Mouse (Mus musculus) spleen, postnatal 36 days (tissue): ENCODE measurements around the gene Gal3st2b.
"Not testable (repeated sequence)": the region's sequence is repeated elsewhere in the genome, so short reads cannot be mapped to it uniquely, and the experiment has no call there.

Experiments
- DNase-seq, 2 experiments: peaks; one replicate each; pipeline ENCODE4 v3.0.0; 2022; ENCODE audit warnings: low spot score in 2 of 2, mixed read lengths in 1 of 2

The Gal3st2b gene

GRCm38 (mm10) chr1:93918011-93918410 lies at the start of gene Gal3st2b:
Gene Gal3st2b, plus strand, starts transcription at chr1:93918311.
- DNase-seq = not testable (repeated sequence)

- DNase-seq = not testable (repeated sequence)
Measured at GRCm38 (mm10) chr1:93871594-93872105, 46.5 kb upstream of the Gal3st2b start.

DNA sequence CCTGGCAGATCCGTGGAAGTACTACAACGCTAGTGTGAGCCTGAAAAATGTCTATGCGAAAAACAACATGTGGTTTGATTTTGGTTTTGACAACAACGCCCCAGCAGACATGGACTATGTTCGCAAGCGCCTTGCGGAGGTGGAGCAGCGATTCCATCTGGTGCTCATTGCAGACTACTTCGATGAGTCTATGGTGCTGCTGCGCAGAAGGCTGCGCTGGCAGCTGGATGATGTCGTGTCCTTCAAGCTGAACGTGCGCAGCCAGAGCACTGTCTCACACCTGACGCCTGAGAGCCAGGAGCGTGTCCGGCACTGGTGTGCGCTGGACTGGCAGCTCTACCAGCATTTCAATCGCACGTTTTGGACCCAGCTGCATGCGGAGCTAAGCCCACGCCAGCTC lies 43.7 kb upstream of the Gal3st2b start:
- not testable (repeated sequence) for DNase-seq

GRCm38 (mm10) chr1:93881778-93882177 lies 36.3 kb upstream of the Gal3st2b start:
- not testable (repeated sequence) for DNase-seq

GRCm38 (mm10) chr1:93890936-93891335 lies 27.2 kb upstream of the Gal3st2b start:
- DNase-seq = not testable (repeated sequence)

DNA sequence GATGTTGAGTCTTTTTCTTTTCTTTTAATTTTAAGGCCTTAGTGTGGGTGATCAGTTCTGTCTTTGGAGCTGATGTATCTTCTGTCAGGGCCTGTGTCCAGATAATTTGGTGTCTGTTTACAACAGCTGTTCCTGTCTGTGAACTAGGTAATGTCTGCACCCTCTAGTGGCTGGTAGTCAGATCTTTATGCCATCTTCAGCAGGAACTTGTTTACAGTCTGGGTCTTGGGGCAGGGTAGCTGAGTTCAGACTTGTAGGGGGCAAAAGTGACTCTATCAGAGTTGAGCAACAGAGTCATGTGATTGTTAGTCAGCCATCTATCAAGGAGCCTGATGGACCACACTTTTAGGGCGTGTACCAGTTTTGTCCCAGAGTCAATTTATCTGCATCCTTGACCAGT lies 20.7 kb upstream of the Gal3st2b start:
- DNase-seq = not testable (repeated sequence)

DNA sequence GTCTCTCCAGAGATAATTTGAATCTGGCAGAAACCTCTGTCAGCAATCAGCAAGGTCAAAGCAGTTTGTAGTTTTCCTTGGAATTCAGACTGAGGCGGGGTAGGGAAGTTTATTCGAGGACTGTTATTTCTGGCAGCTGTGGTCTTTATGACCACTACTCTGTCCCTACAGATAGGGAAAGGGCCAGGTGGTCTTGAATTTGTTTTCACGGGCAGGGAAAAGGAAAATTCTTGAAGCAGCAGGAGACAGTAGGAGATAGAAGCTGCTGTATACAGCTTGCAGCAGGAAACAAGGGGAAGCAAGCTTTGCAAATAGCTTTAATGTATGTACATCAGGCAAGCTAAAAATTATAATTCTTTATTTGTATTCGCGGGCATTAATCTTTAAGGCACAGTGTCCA lies 16.8 kb upstream of the Gal3st2b start:
- DNase-seq = not testable (repeated sequence)

DNA sequence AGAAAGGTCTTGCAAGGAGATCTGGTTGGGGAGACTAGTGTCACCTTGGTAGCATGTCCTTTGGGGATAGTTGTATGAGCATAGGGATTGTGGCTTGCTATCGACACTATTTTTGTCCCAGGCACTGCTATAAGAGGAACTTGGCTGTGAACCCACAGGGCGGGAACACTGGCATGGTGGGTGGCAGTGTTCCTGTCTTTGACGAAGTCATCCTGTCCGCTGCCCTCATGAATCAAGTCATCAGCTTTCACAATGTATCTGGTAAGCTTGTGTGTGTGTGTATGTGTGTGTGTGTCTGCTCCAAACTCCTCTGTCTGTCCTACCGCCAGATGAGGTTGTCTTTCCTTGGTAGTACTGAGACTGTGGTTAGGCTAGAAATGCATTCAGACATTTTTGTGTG lies 11.4 kb upstream of the Gal3st2b start:
- not testable (repeated sequence) for DNase-seq

DNA sequence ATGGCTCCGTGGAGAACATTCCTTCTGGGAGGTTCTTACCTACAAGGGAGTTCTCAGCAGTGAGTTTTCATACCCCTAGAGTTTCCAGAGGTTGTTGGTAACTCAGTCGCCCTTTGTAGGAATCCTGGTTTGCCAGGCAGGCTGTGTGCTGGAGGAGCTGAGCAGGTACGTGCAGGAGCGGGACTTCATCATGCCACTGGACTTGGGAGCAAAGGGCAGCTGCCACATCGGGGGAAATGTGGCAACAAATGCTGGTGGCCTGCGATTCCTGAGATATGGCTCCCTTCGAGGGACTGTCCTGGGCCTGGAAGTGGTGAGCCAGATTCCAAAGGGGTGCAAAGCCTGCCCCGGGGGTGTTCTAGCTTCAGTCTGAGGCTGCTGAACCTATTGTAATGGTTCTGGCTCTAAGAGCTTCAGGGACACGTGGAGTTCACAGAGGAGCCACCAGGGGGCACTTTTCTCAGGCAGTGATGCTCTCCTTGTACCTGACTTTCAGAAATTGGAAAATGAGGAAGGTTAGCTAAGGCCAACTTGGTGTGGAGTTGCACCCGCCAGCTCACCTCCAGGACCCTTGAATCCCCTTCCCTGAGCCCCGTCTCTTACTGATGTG lies 9.0 kb upstream of the Gal3st2b start:
- not testable (repeated sequence) for DNase-seq

DNA sequence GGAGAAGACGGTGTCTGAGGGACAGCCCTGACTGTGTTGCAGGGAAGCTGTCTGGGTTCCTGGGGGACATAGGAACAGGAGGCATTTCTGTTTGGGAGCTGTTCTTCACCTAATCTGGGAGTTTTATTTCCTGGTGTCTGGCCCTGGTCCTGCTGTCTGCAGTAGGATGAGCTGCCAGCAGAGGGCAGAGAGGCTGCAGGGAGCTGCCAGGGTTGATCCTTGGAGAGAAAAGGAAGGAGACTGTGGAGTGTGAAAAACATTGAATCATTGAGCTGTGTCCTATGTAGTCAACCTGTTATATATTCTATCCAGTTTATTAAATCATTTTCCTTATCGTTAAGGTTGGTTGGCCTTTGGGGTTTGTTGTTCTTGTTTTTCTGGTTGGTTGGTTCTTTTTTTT lies 6.2 kb upstream of the Gal3st2b start:
- DNase-seq = not testable (repeated sequence)

- not testable (repeated sequence) for DNase-seq
Measured at GRCm38 (mm10) chr1:93917160-93917559, 951 bp upstream of the Gal3st2b start.

DNA sequence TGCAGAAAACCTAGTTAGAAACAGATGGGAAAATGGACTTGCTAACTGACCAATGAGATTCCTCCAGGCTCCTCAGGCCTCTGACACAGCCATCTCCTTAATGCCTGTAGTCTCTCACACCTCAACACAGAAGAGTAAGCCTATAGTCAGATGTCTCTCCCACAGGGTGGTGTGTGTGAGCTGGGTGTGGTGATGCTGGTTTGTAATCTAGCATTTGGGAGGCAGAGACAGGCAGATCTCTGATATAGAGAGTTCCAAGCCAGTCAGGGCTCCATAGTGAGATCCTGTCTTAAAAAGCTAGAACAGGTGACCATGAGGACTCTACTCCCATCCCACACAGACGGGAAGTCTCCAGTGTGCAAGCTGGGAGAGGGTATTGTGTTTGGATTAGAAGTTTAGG lies 664 bp downstream of the Gal3st2b start:
- not testable (repeated sequence) for DNase-seq

GRCm38 (mm10) chr1:93919321-93919720 lies 1.2 kb downstream of the Gal3st2b start:
- not testable (repeated sequence) for DNase-seq

DNA sequence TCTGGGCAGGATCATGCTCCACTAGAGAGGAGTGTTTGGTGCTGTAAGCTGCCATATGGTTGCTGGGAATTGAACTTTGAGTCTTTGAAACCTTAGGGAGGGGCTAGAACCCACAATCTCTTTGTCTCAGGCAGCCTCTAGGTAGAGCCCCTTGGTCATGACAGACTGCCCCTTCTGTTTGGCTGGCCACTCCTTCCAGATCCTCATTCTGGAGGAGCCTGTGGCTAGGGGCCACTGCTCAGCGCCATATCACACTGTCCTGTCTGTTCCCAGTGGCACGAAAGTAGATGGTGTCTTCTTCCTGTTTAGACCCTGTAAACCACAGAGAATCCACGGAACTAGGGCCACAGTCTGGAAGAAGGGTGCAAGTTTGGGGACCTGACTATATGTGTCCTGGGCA lies 4.5 kb downstream of the Gal3st2b start:
- DNase-seq = not testable (repeated sequence)

DNA sequence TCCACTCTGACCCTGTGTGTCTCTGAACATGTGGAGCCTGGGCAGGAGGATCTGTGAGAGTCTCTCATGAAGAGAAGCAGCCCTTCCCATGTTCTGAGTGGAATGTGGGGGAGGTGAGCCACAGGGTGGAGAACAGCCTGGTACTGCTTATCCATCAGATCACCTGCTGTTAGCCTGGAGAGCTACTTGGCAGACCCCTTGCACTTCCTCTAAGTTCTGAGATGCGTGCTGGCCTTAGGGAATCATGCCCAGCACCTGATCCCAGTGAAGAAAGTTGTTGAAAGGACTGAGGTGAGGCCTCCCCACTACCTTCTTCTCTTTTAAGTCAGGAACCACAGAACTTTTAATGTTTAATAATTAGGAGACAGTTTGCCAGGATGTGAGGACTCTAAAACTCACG lies 5.0 kb downstream of the Gal3st2b start:
- not testable (repeated sequence) for DNase-seq

- DNase-seq = not testable (repeated sequence)
Measured at GRCm38 (mm10) chr1:93935378-93935777, 17.3 kb downstream of the Gal3st2b start.

DNA sequence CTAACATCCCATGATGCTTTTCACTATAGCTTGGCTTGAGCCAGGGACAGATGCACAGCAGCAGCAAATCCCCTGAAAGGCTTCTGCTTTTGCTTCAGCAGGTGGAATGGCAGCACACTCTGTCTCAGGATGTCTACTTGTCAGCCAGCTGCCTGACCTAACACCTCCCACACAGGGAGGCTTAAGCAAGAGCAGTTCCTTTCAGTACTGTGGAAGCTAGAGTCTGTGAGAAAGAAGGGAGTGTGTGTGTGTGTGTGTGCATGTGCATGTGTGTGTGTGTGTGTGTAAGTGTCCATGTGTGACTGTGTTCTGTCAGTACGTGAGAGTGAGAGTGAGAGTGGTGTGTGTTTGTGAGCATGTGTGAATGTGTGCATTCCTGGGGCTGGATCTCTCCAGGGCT lies 19.7 kb downstream of the Gal3st2b start:
- not testable (repeated sequence) for DNase-seq

DNA sequence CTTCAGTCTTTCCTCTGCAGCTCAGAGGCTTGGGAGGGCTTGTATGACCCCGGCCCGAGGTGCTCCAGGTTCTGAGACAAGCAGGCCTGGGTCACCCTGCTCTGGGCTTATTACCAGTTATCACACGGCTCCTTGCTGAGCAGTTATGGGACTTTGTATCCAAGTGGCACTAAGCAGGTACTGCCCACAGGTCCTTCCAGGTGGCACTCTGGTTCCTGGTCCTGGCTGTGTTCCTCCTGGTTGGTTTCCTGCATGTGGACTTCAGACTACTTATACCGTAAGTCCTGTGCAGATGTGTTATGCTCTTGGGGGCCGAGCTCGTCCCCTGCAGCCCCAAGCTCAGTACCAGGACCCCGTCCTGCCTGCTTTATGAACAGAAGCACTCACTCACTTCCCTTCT lies 20.3 kb downstream of the Gal3st2b start:
- not testable (repeated sequence) for DNase-seq

DNA sequence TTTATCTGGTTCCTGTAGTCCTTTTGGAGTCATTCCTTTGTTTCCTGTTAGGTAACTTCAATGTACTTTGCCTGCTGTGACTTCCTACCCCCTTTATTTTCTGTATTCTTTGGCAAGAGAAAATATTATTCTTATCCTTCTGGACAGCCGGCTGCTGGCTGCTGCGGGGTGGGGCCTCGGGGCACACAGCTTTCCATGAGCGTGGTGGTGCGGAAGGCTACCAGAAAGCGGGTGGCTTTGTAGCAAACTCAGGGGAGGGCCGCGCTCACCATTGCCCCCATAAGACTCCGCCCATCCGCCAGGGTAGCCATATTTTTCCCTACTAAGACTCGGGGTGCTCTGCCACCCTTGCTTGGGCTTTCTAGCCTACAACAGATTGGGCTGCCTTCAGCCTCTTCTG lies 31.0 kb downstream of the Gal3st2b start:
- not testable (repeated sequence) for DNase-seq

DNA sequence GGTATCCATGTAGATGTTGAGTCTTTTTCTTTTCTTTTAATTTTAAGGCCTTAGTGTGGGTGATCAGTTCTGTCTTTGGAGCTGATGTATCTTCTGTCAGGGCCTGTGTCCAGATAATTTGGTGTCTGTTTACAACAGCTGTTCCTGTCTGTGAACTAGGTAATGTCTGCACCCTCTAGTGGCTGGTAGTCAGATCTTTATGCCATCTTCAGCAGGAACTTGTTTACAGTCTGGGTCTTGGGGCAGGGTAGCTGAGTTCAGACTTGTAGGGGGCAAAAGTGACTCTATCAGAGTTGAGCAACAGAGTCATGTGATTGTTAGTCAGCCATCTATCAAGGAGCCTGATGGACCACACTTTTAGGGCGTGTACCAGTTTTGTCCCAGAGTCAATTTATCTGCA lies 48.4 kb downstream of the Gal3st2b start:
- DNase-seq = not testable (repeated sequence)

DNA sequence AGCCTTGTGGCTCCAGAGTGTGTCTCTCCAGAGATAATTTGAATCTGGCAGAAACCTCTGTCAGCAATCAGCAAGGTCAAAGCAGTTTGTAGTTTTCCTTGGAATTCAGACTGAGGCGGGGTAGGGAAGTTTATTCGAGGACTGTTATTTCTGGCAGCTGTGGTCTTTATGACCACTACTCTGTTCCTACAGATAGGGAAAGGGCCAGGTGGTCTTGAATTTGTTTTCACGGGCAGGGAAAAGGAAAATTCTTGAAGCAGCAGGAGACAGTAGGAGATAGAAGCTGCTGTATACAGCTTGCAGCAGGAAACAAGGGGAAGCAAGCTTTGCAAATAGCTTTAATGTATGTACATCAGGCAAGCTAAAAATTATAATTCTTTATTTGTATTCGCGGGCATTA lies 52.3 kb downstream of the Gal3st2b start:
- not testable (repeated sequence) for DNase-seq

DNA sequence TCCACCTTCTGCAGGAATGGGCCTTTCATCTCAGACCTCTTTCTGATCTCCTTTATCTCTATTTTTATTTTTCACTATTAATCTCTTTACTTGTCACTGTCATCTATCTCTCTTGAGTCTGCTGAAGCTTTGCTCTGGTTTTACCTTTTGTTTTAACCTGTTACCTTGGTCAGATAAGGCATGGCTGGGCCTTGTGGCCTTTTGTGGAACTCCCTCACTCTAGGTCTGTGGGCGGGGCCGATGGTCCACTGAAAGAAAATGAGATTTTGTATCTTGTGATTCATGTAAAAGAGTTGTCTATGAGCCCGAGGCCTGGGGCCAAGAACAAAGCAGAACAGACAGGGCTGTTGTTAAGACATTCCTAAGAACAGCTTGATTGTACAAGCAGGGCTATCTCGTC lies 52.7 kb downstream of the Gal3st2b start:
- DNase-seq = not testable (repeated sequence)

GRCm38 (mm10) chr1:93975764-93976163 lies 57.7 kb downstream of the Gal3st2b start:
- not testable (repeated sequence) for DNase-seq

DNA sequence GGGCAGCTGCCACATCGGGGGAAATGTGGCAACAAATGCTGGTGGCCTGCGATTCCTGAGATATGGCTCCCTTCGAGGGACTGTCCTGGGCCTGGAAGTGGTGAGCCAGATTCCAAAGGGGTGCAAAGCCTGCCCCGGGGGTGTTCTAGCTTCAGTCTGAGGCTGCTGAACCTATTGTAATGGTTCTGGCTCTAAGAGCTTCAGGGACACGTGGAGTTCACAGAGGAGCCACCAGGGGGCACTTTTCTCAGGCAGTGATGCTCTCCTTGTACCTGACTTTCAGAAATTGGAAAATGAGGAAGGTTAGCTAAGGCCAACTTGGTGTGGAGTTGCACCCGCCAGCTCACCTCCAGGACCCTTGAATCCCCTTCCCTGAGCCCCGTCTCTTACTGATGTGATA lies 60.2 kb downstream of the Gal3st2b start:
- not testable (repeated sequence) for DNase-seq
